Mouse (Mus musculus) urinary bladder, postnatal 25 days (tissue): ENCODE measurements around the gene Ears2.

ENCODE experiments used
- DNase-seq: peaks from one replicate; pipeline ENCODE4 v3.0.0; 2022; ENCODE audit warnings: low spot score

The Ears2 gene

DNA sequence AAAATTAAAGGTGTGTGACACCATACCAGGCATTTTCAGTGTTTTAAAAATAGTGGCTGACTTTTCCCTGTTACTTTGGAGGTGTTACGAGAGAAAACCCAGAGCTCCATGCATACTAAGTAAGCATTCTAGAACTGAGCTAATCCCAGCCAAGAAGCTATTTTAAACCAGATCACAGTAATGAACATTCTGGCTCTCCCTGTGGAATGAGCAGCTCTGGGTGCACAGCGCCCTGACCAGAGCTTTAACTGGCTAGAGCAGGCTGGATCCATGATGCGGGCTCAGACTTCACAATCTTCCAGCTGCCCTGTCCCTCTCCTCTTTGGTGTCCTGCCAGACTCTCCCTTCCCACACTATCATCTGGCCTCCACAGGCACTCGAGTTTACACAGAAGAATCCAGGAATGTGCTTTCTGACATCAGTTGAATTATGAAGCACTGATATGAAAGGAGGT, 21.9 kb downstream of the Ears2 start:
- DNase-seq = no peak

- no peak for DNase-seq
These were observed 23.0 kb downstream of the Ears2 start for GRCm38 (mm10) chr7:122044106-122044505.

- DNase-seq = no peak
These were observed 32.7 kb downstream of the Ears2 start for GRCm38 (mm10) chr7:122034348-122034747.

- no peak for DNase-seq
These were observed 33.7 kb downstream of the Ears2 start for GRCm38 (mm10) chr7:122033371-122033770.

- DNase-seq = no peak
These were observed 44.9 kb downstream of the Ears2 start for GRCm38 (mm10) chr7:122022131-122022530.

DNA sequence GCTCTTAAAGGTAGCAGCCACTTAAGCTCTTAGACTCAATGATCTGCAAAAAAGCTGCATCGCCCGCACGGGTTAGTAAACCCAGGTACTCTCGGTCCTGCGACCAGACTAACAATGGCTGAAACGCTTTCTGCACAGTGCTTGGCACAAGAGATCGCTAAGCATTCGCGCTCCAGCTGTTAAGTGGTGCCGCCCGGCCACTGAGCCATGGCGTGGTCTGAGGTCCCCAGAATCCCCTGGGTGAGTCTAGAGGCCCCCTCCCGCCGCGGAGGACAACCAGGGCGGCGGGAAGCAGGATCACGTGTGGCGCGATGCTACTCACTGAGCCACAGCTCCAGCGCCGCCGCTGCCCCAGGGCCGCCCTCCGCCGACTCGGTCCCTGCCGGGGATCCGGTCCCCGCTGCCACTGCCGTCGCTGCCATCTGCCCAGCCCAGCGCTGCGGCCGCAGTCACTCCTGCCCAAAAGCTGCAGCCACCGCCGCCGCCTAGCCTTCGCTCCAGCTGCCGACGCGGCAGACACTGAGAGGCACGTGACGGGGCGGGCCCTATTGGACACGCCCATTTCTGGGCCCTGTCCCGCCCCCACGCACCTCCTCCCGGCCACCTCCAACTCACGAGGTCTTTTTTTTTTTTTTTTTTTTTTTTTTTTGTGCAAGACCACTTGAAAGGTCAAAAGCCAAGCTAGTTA, 46.3 kb downstream of the Ears2 start, which contains the start of gene Gga2:
Gene Gga2 (minus strand): TSS at position 556 of the 688 bp plus-strand sequence.
- peak; percentile 88 for DNase-seq

- DNase-seq = no peak
These were observed 46.8 kb downstream of the Ears2 start for GRCm38 (mm10) chr7:122020273-122020666.

DNA sequence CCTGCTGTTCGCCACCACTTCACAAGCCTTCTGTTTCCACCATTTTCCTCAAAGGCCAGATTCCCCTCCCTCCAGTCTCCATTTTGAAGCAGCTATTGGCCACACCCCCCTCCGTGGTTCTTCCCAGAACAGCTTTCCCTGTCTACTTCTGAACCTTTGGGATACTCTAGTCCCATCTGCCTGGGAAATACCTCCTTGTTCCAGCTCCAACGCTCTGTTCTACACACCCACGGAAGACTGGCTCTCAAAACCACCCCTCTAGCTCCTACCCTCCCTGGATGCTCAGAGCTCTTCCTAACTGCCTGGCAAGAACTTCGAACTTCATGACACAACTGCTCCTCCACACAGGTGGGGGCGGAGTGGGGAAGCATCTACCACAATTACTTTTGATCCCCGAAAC, 48.1 kb downstream of the Ears2 start:
- DNase-seq = no peak

DNA sequence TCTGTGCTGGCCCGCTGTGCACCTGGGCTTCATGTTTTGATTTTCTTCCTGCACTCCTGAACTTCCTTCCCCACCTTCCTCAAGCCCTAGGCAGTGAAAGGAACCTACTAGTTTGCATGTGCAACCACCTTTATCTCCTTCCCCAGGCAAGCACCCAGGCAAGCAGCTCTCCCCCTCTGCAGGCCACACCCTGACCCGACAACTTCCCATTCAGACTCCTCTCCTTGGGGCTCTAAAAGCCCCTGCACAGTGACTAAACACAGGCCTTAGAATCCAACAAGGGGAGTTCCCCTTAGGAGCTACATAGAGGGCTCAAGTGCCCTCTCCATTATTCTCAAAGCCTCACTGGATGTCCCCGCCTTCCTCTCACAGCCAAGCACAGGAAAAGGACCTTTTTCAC, 48.8 kb downstream of the Ears2 start:
- DNase-seq = no peak

DNA sequence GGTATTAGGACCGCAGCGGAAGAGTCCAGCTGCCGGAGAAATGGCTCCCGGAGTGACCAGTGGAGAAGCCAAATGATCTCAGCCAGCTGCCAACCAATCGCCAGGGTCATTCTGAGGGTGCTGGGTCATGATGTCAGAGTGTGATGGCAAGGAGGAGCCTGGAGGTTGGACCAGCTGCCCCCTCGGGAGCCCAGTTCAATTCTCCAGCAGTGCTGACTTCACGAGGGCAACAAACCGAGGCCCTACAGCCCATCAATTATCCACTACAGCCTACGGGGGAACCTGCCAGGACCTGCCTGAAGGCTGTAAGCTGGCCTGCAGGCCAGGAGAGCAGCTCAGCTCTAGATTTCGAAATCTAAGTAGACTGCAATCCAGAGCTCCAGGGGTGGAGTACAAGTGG, 51.3 kb downstream of the Ears2 start:
- DNase-seq = peak; percentile 27

- DNase-seq = peak; percentile 44
These were observed 52.0 kb downstream of the Ears2 start for GRCm38 (mm10) chr7:122015105-122015504.

DNA sequence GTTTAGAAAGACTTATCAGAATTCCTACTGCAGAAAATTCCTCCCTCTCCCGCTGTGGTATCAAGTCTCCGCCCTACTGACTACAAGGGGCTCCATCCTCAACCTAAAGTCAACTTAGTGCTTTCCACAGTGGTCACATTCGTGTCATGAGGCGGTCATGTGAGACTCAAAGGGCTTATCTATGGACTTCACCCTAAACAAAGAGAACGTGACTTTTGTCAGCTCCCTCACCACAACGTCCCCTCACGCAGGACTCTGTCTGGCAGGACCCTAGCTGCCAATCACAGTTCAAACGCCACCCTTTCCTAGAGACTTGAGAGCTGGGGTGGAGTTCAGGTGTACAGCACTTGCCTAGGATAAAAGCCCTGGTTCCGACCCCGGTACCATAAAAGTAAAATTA, 54.1 kb downstream of the Ears2 start:
- no peak for DNase-seq

DNA sequence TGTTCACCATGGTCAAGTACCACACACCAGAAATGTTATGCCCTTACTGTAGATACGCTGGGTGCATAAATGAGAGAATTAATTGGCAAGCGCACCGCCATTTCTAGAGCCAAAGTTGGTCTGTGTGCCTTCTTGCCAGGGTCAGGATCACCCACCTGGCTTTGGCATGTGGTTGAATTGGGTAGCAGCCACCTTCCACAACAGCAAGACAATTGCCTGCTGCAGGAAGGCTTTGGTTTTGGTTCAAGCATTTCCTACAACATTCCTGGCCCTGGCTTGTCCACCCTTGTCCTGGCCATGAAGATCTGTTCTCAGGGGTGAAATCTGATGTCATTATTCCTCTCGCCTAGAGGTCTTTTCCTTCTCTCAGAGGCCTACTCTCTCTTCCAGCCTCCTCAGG, 54.7 kb downstream of the Ears2 start:
- DNase-seq = no peak

- no peak for DNase-seq
These were observed 66.7 kb downstream of the Ears2 start for GRCm38 (mm10) chr7:122000396-122000795.

DNA sequence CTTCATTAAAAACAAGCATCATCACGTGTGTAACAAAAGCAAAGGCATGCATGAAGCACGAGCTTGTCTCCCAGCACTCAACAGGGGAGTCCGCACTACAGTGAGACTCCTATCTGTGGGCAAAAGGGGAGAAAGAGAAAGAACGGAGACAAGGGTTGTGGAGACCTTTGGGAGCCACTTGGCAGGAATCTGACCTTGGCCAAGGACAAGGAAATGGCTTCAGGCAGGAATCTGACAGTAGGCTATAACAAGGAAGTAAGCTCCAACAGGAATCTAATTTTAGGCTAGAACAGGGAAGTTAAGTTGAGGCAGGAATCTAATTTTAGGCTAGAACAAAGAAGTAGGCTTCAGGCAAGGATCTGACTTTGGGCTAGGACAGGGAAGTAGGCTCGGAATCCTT, 71.1 kb downstream of the Ears2 start:
- no peak for DNase-seq
